Mouse (Mus musculus): ENCODE results near the gene Pdcd1.

DNA sequence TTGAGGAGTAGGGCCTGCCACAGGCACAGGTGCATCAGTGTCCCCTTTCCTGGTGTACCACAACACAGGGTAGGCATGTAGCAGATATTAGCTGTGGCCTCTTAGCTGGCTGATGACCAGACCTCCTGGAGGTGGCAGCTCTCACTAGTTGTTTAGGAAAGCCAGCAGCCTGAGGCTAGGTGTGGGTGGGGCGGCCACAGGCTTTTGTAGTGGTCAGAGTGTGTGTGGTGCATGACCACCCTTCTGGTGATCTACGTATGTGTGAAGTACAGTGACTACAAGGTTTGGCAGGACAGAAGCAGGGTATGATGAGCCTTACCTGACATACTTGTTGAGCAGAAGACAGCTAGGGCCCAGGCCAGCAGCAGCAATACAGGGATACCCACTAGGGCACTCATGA, 12.0 kb downstream of the Pdcd1 start:
- TF ChIP-seq GATA1 (IDR thresholded peaks at IDR 0.05; ENCODE audit: low read length) (no peak), TAL1 (IDR thresholded peaks at IDR 0.05; ENCODE audit: low read length) (no peak)
